In the genomic region with DNA sequence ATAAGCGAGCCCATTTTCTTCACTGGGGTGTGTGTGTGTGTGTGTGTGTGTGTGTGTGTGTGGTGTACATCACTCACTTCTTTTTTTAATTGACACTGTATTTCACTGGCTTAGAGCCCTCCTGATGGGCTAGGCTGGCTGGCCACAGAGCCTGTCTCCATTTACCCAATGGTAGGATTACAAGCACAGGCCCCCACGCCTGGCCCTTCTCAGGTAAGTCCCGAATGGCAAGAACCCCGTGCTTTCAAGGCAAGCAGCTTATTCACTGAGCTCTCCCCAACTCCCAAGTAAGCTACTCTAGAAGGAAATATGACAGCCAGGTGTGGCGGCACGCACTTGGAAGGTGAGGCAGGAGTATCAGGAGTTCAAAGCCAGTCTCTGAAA, we compare ENCODE assay signal across 9 mouse cellular contexts.
DNase-seq lines count a peak whose midpoint lies in the region; ATAC-seq and TF ChIP-seq lines count a peak whose summit lies in the region.
"Had no signal": no experiment of that assay in that cellular context is flagged by ENCODE, and none has a peak within 500 bp of the region (broad histone marks: within the 10 kb centered on the region; RNA-seq: fewer than 3 reads in every experiment).

No protein-coding gene starts in this region.

- no peak for DNase-seq in heart, adult 2 months
- no peak for DNase-seq in heart, adult 9 months (ENCODE audit: low spot score in 2 of 2)
- no peak for DNase-seq in kidney, postnatal 0 days (ENCODE audit: low spot score)
- DNase-seq in kidney, adult 2 months: no peak
- DNase-seq in embryonic facial prominence, embryonic 14.5 days (ENCODE audit: low spot score): no peak
- no peak for DNase-seq in urinary bladder, postnatal 14 days (ENCODE audit: low spot score)
- no peak for DNase-seq in right cerebral cortex, postnatal 25 days

- H3K9me3 ChIP-seq in kidney, postnatal 0 days (replicated peaks; ENCODE audit: low read length): no peaks in the 10 kb centered on the region
- no peaks in the 10 kb centered on the region for H3K9me3 ChIP-seq in embryonic facial prominence, embryonic 14.5 days (ENCODE audit: control insufficient read depth, low read length)
- H3K9me3 ChIP-seq in liver, embryonic 16.5 days (replicated peaks; ENCODE audit: control insufficient read depth, low read length): no peaks in the 10 kb centered on the region

- H3K4me3 ChIP-seq in heart, adult 2 months: no peak overlapping the region
- no peak overlapping the region for H3K4me3 ChIP-seq in kidney, postnatal 0 days (replicated peaks; ENCODE audit: low read depth, low read length)
- no peak overlapping the region for H3K4me3 ChIP-seq in kidney, adult 2 months (ENCODE audit: insufficient read depth, low read depth, low read length)
- H3K4me3 ChIP-seq in embryonic facial prominence, embryonic 14.5 days (ENCODE audit: low read depth, low read length): no peak overlapping the region
- no peak overlapping the region for H3K4me3 ChIP-seq in liver, embryonic 16.5 days (ENCODE audit: low read depth, low read length)

- ATAC-seq in kidney, postnatal 0 days (replicated peaks; ENCODE audit: low FRiP score, low read depth): no peak
- ATAC-seq in embryonic facial prominence, embryonic 14.5 days (ENCODE audit: low read depth): no peak
- no peak; the same call in 1 of the 2 replicates for ATAC-seq in liver, embryonic 16.5 days (ENCODE audit: low read depth)

- peak overlapping the region; percentile 38 for H3K27ac ChIP-seq in heart, adult 2 months
- H3K27ac ChIP-seq in kidney, postnatal 0 days: no peak overlapping the region
- no peak overlapping the region for H3K27ac ChIP-seq in kidney, adult 2 months (ENCODE audit: insufficient read depth, low read depth, low read length)
- H3K27ac ChIP-seq in embryonic facial prominence, embryonic 14.5 days (replicated peaks; ENCODE audit: low read depth, low read length): no peak overlapping the region
- H3K27ac ChIP-seq in liver, embryonic 16.5 days (ENCODE audit: low read length): no peak overlapping the region; the same call in 1 of the 2 replicates

- TF ChIP-seq POLR2A in heart, adult 2 months (IDR thresholded peaks at IDR 0.05; ENCODE audit: insufficient read depth, low read depth, low read length): no peak
- TF ChIP-seq POLR2A in kidney, adult 2 months (IDR thresholded peaks at IDR 0.05; ENCODE audit: low read depth, low read length): no peak

- H3K9ac ChIP-seq in heart, adult 2 months (ENCODE audit: low read depth, low read length): no peak overlapping the region
- H3K9ac ChIP-seq in kidney, postnatal 0 days (ENCODE audit: low read depth, low read length): no peak overlapping the region
- H3K9ac ChIP-seq in embryonic facial prominence, embryonic 14.5 days (ENCODE audit: low read depth, low read length): no peak overlapping the region
- no peak overlapping the region for H3K9ac ChIP-seq in liver, embryonic 16.5 days (ENCODE audit: low read depth, low read length)

- H3K4me2 ChIP-seq in kidney, postnatal 0 days (ENCODE audit: low read length): peak overlapping the region; percentile 21; the same call in 1 of the 2 replicates
- peak overlapping the region; percentile 41; the same call in 1 of the 2 replicates for H3K4me2 ChIP-seq in embryonic facial prominence, embryonic 14.5 days (ENCODE audit: low read depth, low read length)
- H3K4me2 ChIP-seq in liver, embryonic 16.5 days (ENCODE audit: low read depth, low read length): 0 out of 2 replicates have a peak overlapping the region, but pooled peaks have one; percentile 47

- peaks cover 2% of the 10 kb centered on the region; the same call in 1 of the 2 replicates for H3K4me1 ChIP-seq in heart, adult 2 months (ENCODE audit: control insufficient read depth, insufficient read depth, low read length)
- H3K4me1 ChIP-seq in kidney, postnatal 0 days (replicated peaks; ENCODE audit: insufficient read depth, low read length): no peaks in the 10 kb centered on the region
- no peaks in the 10 kb centered on the region for H3K4me1 ChIP-seq in kidney, adult 2 months (ENCODE audit: control insufficient read depth, insufficient read depth, low read length)
- no peaks in the 10 kb centered on the region for H3K4me1 ChIP-seq in embryonic facial prominence, embryonic 14.5 days (ENCODE audit: control insufficient read depth, insufficient read depth, low read length)
- H3K4me1 ChIP-seq in liver, embryonic 16.5 days (ENCODE audit: control insufficient read depth, low read depth, low read length): no peaks in the 10 kb centered on the region; the same call in 1 of the 2 replicates

- H3K79me2 ChIP-seq in heart, adult 2 months (replicated peaks; ENCODE audit: control insufficient read depth, insufficient read depth, low read length): no peaks in the 10 kb centered on the region

- TF ChIP-seq EP300 in heart, adult 2 months (IDR thresholded peaks at IDR 0.05; ENCODE audit: insufficient read depth, low read depth, low read length): no peak

- TF ChIP-seq CTCF in heart, adult 2 months (IDR thresholded peaks at IDR 0.05): no peak
- no peak for TF ChIP-seq CTCF in kidney, postnatal 0 days (IDR thresholded peaks at IDR 0.05; ENCODE audit: low read depth)
- no peak for TF ChIP-seq CTCF in kidney, adult 2 months (conservative IDR thresholded peaks at IDR 0.05; ENCODE audit: insufficient read depth, insufficient read length, low read depth, low read length)

- intact Hi-C loops in heart, adult 2 months (cut with DNase I): loop anchor here (5.0 kb wide), 2 partner anchors 92 to 137 kb away; partner anchors contain the start of gene Itpr2

- H3K27me3 ChIP-seq in heart, adult 2 months (ENCODE audit: control insufficient read depth, insufficient read depth, low read length): no peaks in the 10 kb centered on the region
- H3K27me3 ChIP-seq in kidney, postnatal 0 days (ENCODE audit: insufficient read depth, low read length): no peaks in the 10 kb centered on the region
- H3K27me3 ChIP-seq in kidney, adult 2 months (replicated peaks; ENCODE audit: control insufficient read depth, insufficient read depth, low read length): no peaks in the 10 kb centered on the region
- H3K27me3 ChIP-seq in embryonic facial prominence, embryonic 14.5 days (replicated peaks; ENCODE audit: control insufficient read depth, insufficient read depth, low read length): no peaks in the 10 kb centered on the region
- no peaks in the 10 kb centered on the region for H3K27me3 ChIP-seq in liver, embryonic 16.5 days (ENCODE audit: control insufficient read depth, insufficient read depth, low read depth, low read length)
- H3K27me3 ChIP-seq: Patski had no signal

- no peaks in the 10 kb centered on the region for H3K36me3 ChIP-seq in heart, adult 2 months (ENCODE audit: control insufficient read depth, insufficient read depth, low read length)
- no peaks in the 10 kb centered on the region for H3K36me3 ChIP-seq in kidney, postnatal 0 days (ENCODE audit: insufficient read depth, low read length)
- H3K36me3 ChIP-seq in kidney, adult 2 months (ENCODE audit: control insufficient read depth, insufficient read depth, low read length): no peaks in the 10 kb centered on the region
- no peaks in the 10 kb centered on the region for H3K36me3 ChIP-seq in embryonic facial prominence, embryonic 14.5 days (ENCODE audit: control insufficient read depth, insufficient read depth, low read length)
- H3K36me3 ChIP-seq in liver, embryonic 16.5 days (ENCODE audit: control insufficient read depth, insufficient read depth): no peaks in the 10 kb centered on the region

- WGBS in heart, adult 2 months: 80% methylated on average over 6 of the region's 6 CpGs
- 71% methylated on average over 6 of the region's 6 CpGs for WGBS in kidney, postnatal 0 days
- WGBS in kidney, adult 2 months: 74% methylated on average over 6 of the region's 6 CpGs
- WGBS in embryonic facial prominence, embryonic 14.5 days: 61% methylated on average over 6 of the region's 6 CpGs
- WGBS in liver, embryonic 16.5 days (ENCODE audit: insufficient replicate concordance): 66% methylated on average over 6 of the region's 6 CpGs
